Mouse (Mus musculus) heart, adult 2 months (tissue): ENCODE measurements at regions not wholly inside any gene's neighbourhood (a gene's known extent, or its start where the extent isn't known, plus 50 kb on each side); places are given as distances from the start of the nearest gene placed in this dataset.

Experiments used
- CTCF ChIP-seq: fragments of 200-600 bp; IDR thresholded peaks from 2 replicates; pipeline ENCODE4 v1.8.1; 2022; ENCODE audit warnings: antibody characterized with exemption, mild to moderate bottlenecking, moderate library complexity
- EP300 ChIP-seq: fragments of 200-500 bp; IDR thresholded peaks from 2 replicates; pipeline ENCODE4 v1.6.1; 2011; ENCODE audit warnings: low read depth, low read length, control low read depth; ENCODE audit not compliant: insufficient read depth

DNA sequence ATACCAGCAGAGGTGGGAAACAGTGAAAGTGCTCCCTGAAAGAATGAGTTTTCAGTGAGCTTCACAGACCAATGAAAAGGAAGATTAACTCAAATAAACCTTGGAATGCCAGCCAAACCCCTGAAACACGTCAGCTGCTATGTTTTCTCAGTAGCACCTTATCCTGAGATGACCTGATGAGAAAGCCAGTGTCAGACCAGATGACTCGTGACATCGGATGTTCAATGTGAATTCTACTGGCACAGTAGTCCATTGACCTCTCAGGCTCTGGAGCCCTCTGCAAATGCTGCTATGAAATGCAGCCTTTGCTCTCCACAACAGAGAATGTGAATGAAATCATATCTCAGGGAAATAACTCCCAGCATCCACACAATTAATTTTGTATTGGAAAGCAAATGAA lies 358.6 kb upstream of the Nr3c2 start:
- TF ChIP-seq EP300, result no peak
- no peak for TF ChIP-seq CTCF
